Mouse (Mus musculus) ES-Bruce4 (cell line): ENCODE results near the gene 8030474K03Rik.

ENCODE experiments used
- CTCF ChIP-seq: IDR thresholded peaks from one replicate; pipeline ENCODE4 v1.8.1; 2011; ENCODE audit warnings: low read depth, low read length
- POLR2A ChIP-seq: IDR thresholded peaks from one replicate; pipeline ENCODE4 v1.8.1; 2011; ENCODE audit warnings: low read length; ENCODE audit not compliant: insufficient read depth

DNA sequence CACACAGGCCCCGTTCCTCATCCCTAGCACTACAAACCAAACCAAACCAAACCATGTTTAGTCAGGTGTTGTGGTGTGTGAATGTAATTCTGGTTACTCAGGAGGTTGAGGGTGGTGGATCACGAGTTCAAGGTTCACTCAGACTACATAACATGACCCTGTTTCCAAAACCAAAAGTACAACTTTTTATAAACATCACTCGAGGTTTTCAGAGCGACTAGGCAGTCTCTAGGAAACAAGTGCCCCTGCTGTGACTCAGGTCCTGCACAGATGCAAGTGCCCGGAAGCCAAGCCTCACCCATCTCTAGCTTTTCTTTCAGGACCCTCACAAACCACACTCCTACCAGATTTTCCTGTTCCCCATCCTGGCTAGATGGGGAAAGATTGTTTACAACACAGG lies 29.8 kb upstream of the 8030474K03Rik start:
- TF ChIP-seq POLR2A, result no peak
- TF ChIP-seq CTCF, result no peak
